In the genomic region with DNA sequence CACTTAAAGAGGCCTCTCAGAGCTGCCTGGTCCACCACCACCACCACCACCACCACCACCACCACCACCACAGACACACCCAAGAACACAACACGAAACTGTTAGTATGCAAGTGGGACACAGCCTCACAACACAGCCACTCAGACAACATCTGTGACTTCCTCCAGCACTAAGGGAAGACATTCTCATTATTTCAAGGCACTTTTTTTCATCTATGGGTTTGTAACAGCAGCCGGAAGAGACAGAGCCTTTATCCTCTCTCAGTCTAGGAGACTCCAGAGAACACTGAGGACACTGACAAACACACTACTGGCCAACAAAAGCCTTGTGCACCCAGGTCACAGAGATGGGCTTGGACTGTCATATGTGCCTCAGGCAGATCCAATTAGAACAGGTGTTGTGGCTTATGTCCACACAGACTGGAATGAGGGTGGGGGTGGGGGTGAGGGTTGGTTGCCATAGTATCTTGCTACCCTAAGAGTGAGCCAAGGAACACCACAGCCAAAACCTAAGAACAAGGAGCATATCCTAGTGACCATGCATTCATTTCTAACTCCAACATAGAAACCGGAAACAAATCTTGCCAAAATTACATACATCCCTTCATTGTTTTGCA, we compare ENCODE assay signal across 21 mouse cellular contexts. TPM values are rescaled to one million over a fixed set of nuclear protein-coding genes. Genes with fewer than 3 reads are reported as not detected.
DNase-seq lines count a peak whose midpoint lies in the region; ATAC-seq and TF ChIP-seq lines count a peak whose summit lies in the region.
"Had no signal": no experiment of that assay in that cellular context is flagged by ENCODE, and none has a peak within 500 bp of the region (broad histone marks: within the 10 kb centered on the region; RNA-seq: fewer than 3 reads in every experiment).

No protein-coding gene starts in this region.

- no peaks in the 10 kb centered on the region for H3K27me3 ChIP-seq in liver, embryonic 13.5 days
- no peaks in the 10 kb centered on the region for H3K27me3 ChIP-seq in liver, embryonic 12.5 days (replicated peaks)
- H3K27me3 ChIP-seq: forebrain, embryonic 12.5 days; kidney, embryonic 15.5 days; stomach, embryonic 15.5 days had no signal

- no peak for TF ChIP-seq CTCF in gastrocnemius, adult 2 months (IDR thresholded peaks at IDR 0.05)

- intact Hi-C loops in gastrocnemius, adult 2 months (cut with DNase I), result no loop called here

- no peak overlapping the region for H3K4me3 ChIP-seq in gastrocnemius, adult 2 months
- no peak overlapping the region for H3K4me3 ChIP-seq in liver, embryonic 13.5 days (replicated peaks)
- H3K4me3 ChIP-seq in liver, embryonic 12.5 days, result no peak overlapping the region
- H3K4me3 ChIP-seq: forebrain, embryonic 12.5 days; heart, embryonic 10.5 days; kidney, embryonic 15.5 days; stomach, embryonic 15.5 days had no signal

- no peak for ATAC-seq in liver, embryonic 13.5 days (ENCODE audit: low read depth)
- no peak for ATAC-seq in liver, embryonic 12.5 days
- ATAC-seq: intestine, embryonic 16.5 days had no signal

- peak overlapping the region; percentile 81; the same call in 1 of the 2 replicates for H3K27ac ChIP-seq in gastrocnemius, adult 2 months
- H3K27ac ChIP-seq in liver, embryonic 13.5 days, result peak overlapping the region; percentile 18; the same call in 1 of the 2 replicates
- H3K27ac ChIP-seq in liver, embryonic 12.5 days, result no peak overlapping the region
- H3K27ac ChIP-seq: forebrain, embryonic 12.5 days; heart, embryonic 10.5 days; kidney, embryonic 15.5 days; liver, embryonic 14.5 days; stomach, embryonic 15.5 days had no signal

- no peak overlapping the region for H3K4me2 ChIP-seq in liver, embryonic 13.5 days
- H3K4me2 ChIP-seq in liver, embryonic 12.5 days, result no peak overlapping the region
- H3K4me2 ChIP-seq: forebrain, embryonic 12.5 days; kidney, embryonic 15.5 days; stomach, embryonic 15.5 days had no signal

- WGBS in liver, embryonic 13.5 days (ENCODE audit: insufficient replicate concordance), result 83% methylated on average over 3 of the region's 3 CpGs
- WGBS in liver, embryonic 12.5 days (ENCODE audit: insufficient replicate concordance), result 83% methylated on average over 3 of the region's 3 CpGs

- DNase-seq in gastrocnemius, adult 2 months, result no peak
- no peak for DNase-seq in gastrocnemius, postnatal 4 days (ENCODE audit: low spot score in 2 of 2)
- DNase-seq in liver, embryonic 13.5 days, result no peak
- peak; percentile 30 for DNase-seq in thymus, postnatal 14 days
- no peak for DNase-seq in thymus, postnatal 10 days (ENCODE audit: low spot score in 2 of 2)
- no peak for DNase-seq in retina, postnatal 1 day
- DNase-seq: adrenal gland, postnatal 36 days; B cell, adult 2 months; cerebellum, adult 9-11 months; embryo, embryonic 11 days; gastrocnemius, postnatal 36 days; heart, postnatal 14 days; layer of hippocampus, postnatal 36 days; lung, postnatal 14 days had no signal

- H3K4me1 ChIP-seq in liver, embryonic 13.5 days (replicated peaks), result peaks cover 94% of the 10 kb centered on the region
- H3K4me1 ChIP-seq in liver, embryonic 12.5 days, result peaks cover 94% of the 10 kb centered on the region
- H3K4me1 ChIP-seq: forebrain, embryonic 12.5 days had no signal

- peaks cover 52% of the 10 kb centered on the region for H3K36me3 ChIP-seq in liver, embryonic 13.5 days
- H3K36me3 ChIP-seq in liver, embryonic 12.5 days, result peaks cover 71% of the 10 kb centered on the region
- H3K36me3 ChIP-seq: forebrain, embryonic 12.5 days; heart, embryonic 10.5 days; kidney, embryonic 15.5 days; stomach, embryonic 15.5 days had no signal

- H3K9ac ChIP-seq in liver, embryonic 13.5 days, result no peak overlapping the region
- no peak overlapping the region for H3K9ac ChIP-seq in liver, embryonic 12.5 days
- H3K9ac ChIP-seq: forebrain, embryonic 12.5 days; kidney, embryonic 15.5 days; liver, embryonic 14.5 days; stomach, embryonic 15.5 days had no signal

- no peaks in the 10 kb centered on the region for H3K9me3 ChIP-seq in liver, embryonic 13.5 days (replicated peaks)
- H3K9me3 ChIP-seq in liver, embryonic 12.5 days (replicated peaks), result no peaks in the 10 kb centered on the region
- H3K9me3 ChIP-seq: forebrain, embryonic 12.5 days; heart, embryonic 10.5 days; kidney, embryonic 15.5 days; stomach, embryonic 15.5 days had no signal

RNA-seq across cellular contexts. Expression of a gene that starts 8.2 kb away (rescaled TPM):
- 10 to 100 TPM; 18.8 to 31.7 TPM for total RNA-seq in gastrocnemius, adult 2 months (2021)
- 10 to 100 TPM; 29.9 to 34.0 TPM for total RNA-seq in gastrocnemius, postnatal 4 days (2021)
- 28.5 and 34.3 TPM in 2 replicates for polyA plus RNA-seq in liver, embryonic 13.5 days (2015; fragmentation: Nextera tagmentation; extraction: Ambion mirVana)
- 54.0 and 55.6 TPM in 2 replicates for polyA plus RNA-seq in liver, embryonic 12.5 days (2016; fragmentation: Nextera tagmentation; extraction: Ambion mirVana)

RNA-seq across cellular contexts. Expression of a gene that starts 48.1 kb away (rescaled TPM):
- total RNA-seq in gastrocnemius, adult 2 months (2021), result 1 to 10 TPM; 5.1 to 6.5 TPM
- total RNA-seq in gastrocnemius, postnatal 4 days (2021), result 10 to 100 TPM; 25.0 to 25.1 TPM
- polyA plus RNA-seq in liver, embryonic 13.5 days (2015; fragmentation: Nextera tagmentation; extraction: Ambion mirVana), result 5.6 and 6.0 TPM in 2 replicates
- polyA plus RNA-seq in liver, embryonic 12.5 days (2016; fragmentation: Nextera tagmentation; extraction: Ambion mirVana), result 6.0 and 7.5 TPM in 2 replicates
